Mouse (Mus musculus) heart, embryonic 11.5 days (tissue): ENCODE results near the gene Mmrn2. TPM values are rescaled to one million over a fixed set of nuclear protein-coding genes. Genes with fewer than 3 reads are reported as not detected.

Experiments
- ATAC-seq: fragments of 200-750 bp; cut with Nextera tagmentation; replicated peaks from 2 replicates; pipeline ENCODE4 v1.8.0; 2017; ENCODE audit warnings: moderate library complexity; ENCODE audit not compliant: insufficient number of reproducible peaks, low FRiP score, low TSS enrichment
- H3K27ac ChIP-seq: fragments of 300-500 bp; sonication (generic); 2 replicates; pipeline ENCODE4 v1.5.1; 2014; ENCODE audit warnings: mild to moderate bottlenecking, low read depth, low read length
- H3K27me3 ChIP-seq: fragments of 300-500 bp; sonication (generic); 2 replicates; pipeline ENCODE4 v1.6.1; 2014; ENCODE audit warnings: mild to moderate bottlenecking, low read length, mixed read lengths; ENCODE audit not compliant: control insufficient read depth, insufficient read depth
- H3K36me3 ChIP-seq: fragments of 300-500 bp; sonication (generic); 2 replicates; pipeline ENCODE4 v1.6.1; 2014; ENCODE audit warnings: mild to moderate bottlenecking, low read length, moderate library complexity, mixed read lengths; ENCODE audit not compliant: control insufficient read depth, insufficient read depth
- H3K4me1 ChIP-seq: fragments of 300-500 bp; sonication (generic); 2 replicates; pipeline ENCODE4 v1.6.1; 2014; ENCODE audit warnings: low read length; ENCODE audit not compliant: control insufficient read depth, insufficient read depth
- H3K4me2 ChIP-seq: fragments of 300-500 bp; sonication (generic); 2 replicates; pipeline ENCODE4 v1.6.1; 2014; ENCODE audit warnings: mild to moderate bottlenecking, moderate library complexity
- H3K4me3 ChIP-seq: fragments of 300-500 bp; sonication (generic); 2 replicates; pipeline ENCODE4 v1.5.1; 2014; ENCODE audit warnings: low read depth, low read length
- H3K9ac ChIP-seq: fragments of 300-500 bp; sonication (generic); 2 replicates; pipeline ENCODE4 v1.6.1; 2014; ENCODE audit warnings: mild to moderate bottlenecking, low read depth, low read length, moderate library complexity
- H3K9me3 ChIP-seq: fragments of 300-500 bp; sonication (generic); replicated peaks from 2 replicates; pipeline ENCODE4 v1.6.1; 2016; ENCODE audit warnings: low read length; ENCODE audit not compliant: control insufficient read depth
- WGBS: fragments of 180-500 bp; shearing (Covaris S2); extraction: QIAGEN DNeasy Blood & Tissue Kit; methylation state at CpG from one replicate; pipeline ENCODE4 v1.1.7; 2014; ENCODE audit not compliant: insufficient replicate concordance; 5-methylcytosine and 5-hydroxymethylcytosine counted together
- polyA plus RNA-seq: library from polyadenylated mRNA; unstranded; fragments of >200 nt; fragmentation: Nextera tagmentation; extraction: Ambion mirVana; gene quantifications from 2 replicates; pipeline ENCODE4 v1.2.1, GENCODE M21; 2014

Gene Mmrn2
- polyA plus RNA-seq, 1 experiment from 2014 or later = 15.8 TPM

- Histone ChIP-seq H3K9ac (no peak overlapping the region), H3K27me3 (no peaks in the 10 kb centered on the region)
- 82% methylated on average over 3 of the region's 3 CpGs for WGBS
Observed at GRCm38 (mm10) chr14:34428274-34428673, 53.0 kb downstream of the Mmrn2 start.

GRCm38 (mm10) chr14:34429069-34429468, 53.8 kb downstream of the Mmrn2 start:
- 92% methylated on average over 1 of the region's 1 CpGs for WGBS
- no peak overlapping the region for H3K4me2 ChIP-seq
- peaks cover 11% of the 10 kb centered on the region for H3K36me3 ChIP-seq
- no peak overlapping the region for H3K27ac ChIP-seq
- no peaks in the 10 kb centered on the region for H3K4me1 ChIP-seq
- no peak overlapping the region for H3K9ac ChIP-seq
- no peak overlapping the region for H3K4me3 ChIP-seq
- no peaks in the 10 kb centered on the region for H3K9me3 ChIP-seq
- H3K27me3 ChIP-seq = no peaks in the 10 kb centered on the region
- ATAC-seq = no peak

More at GRCm38 (mm10) chr14:34428274-34428673, 53.0 kb downstream of the Mmrn2 start:
- peaks cover 14% of the 10 kb centered on the region for H3K36me3 ChIP-seq
- H3K27ac ChIP-seq = no peak overlapping the region
- H3K9me3 ChIP-seq = no peaks in the 10 kb centered on the region
- no peak overlapping the region for H3K4me2 ChIP-seq
- no peak for ATAC-seq
- H3K4me3 ChIP-seq = no peak overlapping the region
- H3K4me1 ChIP-seq = no peaks in the 10 kb centered on the region

- H3K4me3 ChIP-seq = no peak overlapping the region
- H3K27me3 ChIP-seq = no peaks in the 10 kb centered on the region
- no peak overlapping the region for H3K9ac ChIP-seq
- peak overlapping the region; percentile 57; the same call in 1 of the 2 replicates for H3K27ac ChIP-seq
- peaks cover 3% of the 10 kb centered on the region; the same call in 1 of the 2 replicates for H3K4me1 ChIP-seq
- ATAC-seq = no peak
- H3K36me3 ChIP-seq = peaks cover 5% of the 10 kb centered on the region
- no peak overlapping the region for H3K4me2 ChIP-seq
- no peaks in the 10 kb centered on the region for H3K9me3 ChIP-seq
- WGBS = 70% methylated on average over 3 of the region's 3 CpGs
Observed at GRCm38 (mm10) chr14:34440526-34441066, 65.3 kb downstream of the Mmrn2 start.

- 80% methylated on average over 4 of the region's 4 CpGs for WGBS
- H3K4me1 ChIP-seq = peaks cover 3% of the 10 kb centered on the region; the same call in 1 of the 2 replicates
- H3K4me2 ChIP-seq = no peak overlapping the region
- no peak for ATAC-seq
- H3K36me3 ChIP-seq = peaks cover 12% of the 10 kb centered on the region
- H3K27ac ChIP-seq = no peak overlapping the region
- H3K9me3 ChIP-seq = no peaks in the 10 kb centered on the region
- no peaks in the 10 kb centered on the region for H3K27me3 ChIP-seq
- H3K4me3 ChIP-seq = no peak overlapping the region
- no peak overlapping the region for H3K9ac ChIP-seq
Observed at GRCm38 (mm10) chr14:34442531-34442930, 67.3 kb downstream of the Mmrn2 start.

GRCm38 (mm10) chr14:34444368-34444767, 69.1 kb downstream of the Mmrn2 start:
- H3K4me2 ChIP-seq = no peak overlapping the region
- H3K27ac ChIP-seq = no peak overlapping the region
- peaks cover 3% of the 10 kb centered on the region; the same call in 1 of the 2 replicates for H3K4me1 ChIP-seq
- no peak for ATAC-seq
- H3K4me3 ChIP-seq = no peak overlapping the region
- 83% methylated on average over 5 of the region's 5 CpGs for WGBS
- H3K27me3 ChIP-seq = no peaks in the 10 kb centered on the region
- H3K9ac ChIP-seq = no peak overlapping the region
- H3K36me3 ChIP-seq = peaks cover 12% of the 10 kb centered on the region
- H3K9me3 ChIP-seq = no peaks in the 10 kb centered on the region

GRCm38 (mm10) chr14:34444924-34445323, 69.7 kb downstream of the Mmrn2 start:
- Histone ChIP-seq H3K27ac (no peak overlapping the region; the same call in 1 of the 2 replicates), H3K4me2 (no peak overlapping the region), H3K27me3 (no peaks in the 10 kb centered on the region), H3K9ac (no peak overlapping the region), H3K4me3 (no peak overlapping the region), H3K9me3 (no peaks in the 10 kb centered on the region), H3K36me3 (peaks cover 12% of the 10 kb centered on the region), H3K4me1 (peaks cover 8% of the 10 kb centered on the region)
- no peak for ATAC-seq

- 91% methylated on average over 3 of the region's 3 CpGs for WGBS
- H3K9me3 ChIP-seq = no peaks in the 10 kb centered on the region
- no peak for ATAC-seq
- no peak overlapping the region for H3K9ac ChIP-seq
- H3K4me2 ChIP-seq = no peak overlapping the region
- H3K4me3 ChIP-seq = no peak overlapping the region
- H3K4me1 ChIP-seq = peaks cover 10% of the 10 kb centered on the region
- no peaks in the 10 kb centered on the region for H3K27me3 ChIP-seq
- H3K36me3 ChIP-seq = peaks cover 12% of the 10 kb centered on the region
- H3K27ac ChIP-seq = no peak overlapping the region
Observed at GRCm38 (mm10) chr14:34445348-34445747, 70.1 kb downstream of the Mmrn2 start.

- H3K4me2 ChIP-seq = no peak overlapping the region
- no peaks in the 10 kb centered on the region for H3K27me3 ChIP-seq
- no peak overlapping the region for H3K9ac ChIP-seq
- H3K4me1 ChIP-seq = peaks cover 13% of the 10 kb centered on the region
- 93% methylated on average over 6 of the region's 6 CpGs for WGBS
- no peaks in the 10 kb centered on the region for H3K9me3 ChIP-seq
- peaks cover 12% of the 10 kb centered on the region for H3K36me3 ChIP-seq
- H3K27ac ChIP-seq = no peak overlapping the region
- H3K4me3 ChIP-seq = no peak overlapping the region
- ATAC-seq = no peak
Observed at GRCm38 (mm10) chr14:34446624-34447023, 71.4 kb downstream of the Mmrn2 start.

GRCm38 (mm10) chr14:34447659-34448058, 72.4 kb downstream of the Mmrn2 start:
- peaks cover 9% of the 10 kb centered on the region for H3K36me3 ChIP-seq

More at GRCm38 (mm10) chr14:34447659-34448058, 72.4 kb downstream of the Mmrn2 start:
- H3K27me3 ChIP-seq = no peaks in the 10 kb centered on the region
- no peak overlapping the region for H3K27ac ChIP-seq
- no peak overlapping the region for H3K9ac ChIP-seq
- H3K4me3 ChIP-seq = no peak overlapping the region
- H3K9me3 ChIP-seq = no peaks in the 10 kb centered on the region
- ATAC-seq = no peak
- H3K4me2 ChIP-seq = no peak overlapping the region
- peaks cover 13% of the 10 kb centered on the region for H3K4me1 ChIP-seq
- 84% methylated on average over 4 of the region's 4 CpGs for whole genome bisulfite sequencing
